Mouse (Mus musculus) stomach, postnatal 0 days (tissue): ENCODE data around the gene Cmya5.

ENCODE experiments used
- CTCF ChIP-seq: IDR thresholded peaks from 2 replicates; pipeline ENCODE4 v1.5.1; 2016; ENCODE audit warnings: antibody characterized with exemption, low read depth, mild to moderate bottlenecking, moderate library complexity
- EP300 ChIP-seq: optimal IDR thresholded peaks from 2 replicates; pipeline ENCODE3; 2016; ENCODE audit warnings: antibody characterized with exemption

DNA sequence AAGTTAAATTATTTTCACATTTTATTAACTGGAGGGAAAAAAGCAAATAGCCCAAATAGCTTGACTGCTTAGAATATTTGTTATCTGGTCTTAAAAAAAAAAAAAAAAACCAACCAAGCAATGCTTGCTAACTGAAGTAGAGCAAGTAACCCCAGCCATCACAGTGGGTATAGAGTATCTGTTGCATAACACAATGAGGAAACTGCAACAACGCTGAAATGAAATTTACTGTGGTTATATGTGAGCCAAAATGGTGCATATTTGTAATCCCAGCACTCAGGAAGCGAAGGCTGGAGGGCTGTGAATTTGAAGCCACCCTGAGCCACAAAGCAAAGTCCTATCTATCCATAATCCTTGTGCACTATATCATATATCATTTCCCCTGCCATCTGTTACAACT is 35.0 kb upstream of the Cmya5 start:
- TF ChIP-seq EP300 (no peak), CTCF (no peak)
